Mouse (Mus musculus) MEL (cell line): ENCODE results near the gene Vmp1. TPM values are rescaled to one million over a fixed set of nuclear protein-coding genes. Genes with fewer than 3 reads are reported as not detected.

Experiments
- DNase-seq: peaks from one replicate; pipeline ENCODE4 v3.0.0; 2011; ENCODE audit warnings: low read depth, low spot score
- H3K27ac ChIP-seq: 2 replicates; pipeline ENCODE4 v1.5.1; 2012; ENCODE audit warnings: low read depth, mild to moderate bottlenecking, control low read depth, low read length, moderate library complexity; ENCODE audit not compliant: control insufficient read depth
- H3K27me3 ChIP-seq, 2 experiments: fragments of 150-350 bp in 1 of 2; sonication (generic) in 1 of 2; 2 replicates each; pipeline ENCODE4 v1.6.1; 2012; ENCODE audit warnings: low read length in 2 of 2, mild to moderate bottlenecking in 2 of 2, improper control_type of control experiment in 1 of 2, moderate library complexity in 1 of 2; ENCODE audit not compliant: insufficient read depth in 2 of 2, control insufficient read depth in 1 of 2
- H3K36me3 ChIP-seq, 2 experiments: 2 replicates each; pipeline ENCODE4 v1.6.1; 2012 to 2014; ENCODE audit warnings: low read length in 2 of 2, improper control_type of control experiment in 1 of 2, inconsistent platforms in 1 of 2, mild to moderate bottlenecking in 1 of 2; ENCODE audit not compliant: insufficient read depth in 2 of 2, control insufficient read depth in 1 of 2
- H3K4me1 ChIP-seq, 2 experiments: fragments of 150-350 bp in 1 of 2; sonication (generic) in 1 of 2; 2 replicates each; pipeline ENCODE4 v1.6.1; 2012; ENCODE audit warnings: low read length in 2 of 2, improper control_type of control experiment in 1 of 2, mild to moderate bottlenecking in 1 of 2; ENCODE audit not compliant: insufficient read depth in 2 of 2, control insufficient read depth in 1 of 2
- H3K4me3 ChIP-seq, 2 experiments: fragments of 150-350 bp in 1 of 2; sonication (generic) in 1 of 2; 2 replicates each; pipeline ENCODE4 v1.5.1; 2012; ENCODE audit warnings: low read depth in 2 of 2, low read length in 2 of 2, mild to moderate bottlenecking in 2 of 2, moderate library complexity in 2 of 2, control low read depth in 1 of 2, improper control_type of control experiment in 1 of 2; ENCODE audit not compliant: control insufficient read depth in 1 of 2, insufficient read depth in 1 of 2
- H3K79me2 ChIP-seq: 2 replicates; pipeline ENCODE4 v1.6.1; 2012; ENCODE audit warnings: mild to moderate bottlenecking, low read length, moderate library complexity; ENCODE audit not compliant: control insufficient read depth, poor library complexity, insufficient read depth
- H3K9ac ChIP-seq: 2 replicates; pipeline ENCODE4 v1.6.1; 2012; ENCODE audit warnings: low read depth, mild to moderate bottlenecking, control low read depth, low read length, moderate library complexity; ENCODE audit not compliant: control insufficient read depth, poor library complexity, severe bottlenecking
- H3K9me3 ChIP-seq: fragments of 150-350 bp; sonication (generic); replicated peaks from 2 replicates; pipeline ENCODE4 v1.6.1; 2012; ENCODE audit warnings: mild to moderate bottlenecking, low read length, improper control_type of control experiment, moderate library complexity; ENCODE audit not compliant: insufficient read depth
- BHLHE40 ChIP-seq: IDR thresholded peaks from 2 replicates; pipeline ENCODE4 v1.6.1; 2012; ENCODE audit warnings: low read depth, mild to moderate bottlenecking, inconsistent platforms, low read length, improper control_type of control experiment, borderline replicate concordance
- CHD2 ChIP-seq: IDR thresholded peaks from 2 replicates; pipeline ENCODE4 v1.6.1; 2011; ENCODE audit warnings: low read length, improper control_type of control experiment
- CTCF ChIP-seq, 3 experiments: IDR thresholded peaks in 2 of 3; conservative IDR thresholded peaks in 1 of 3; 2 replicates each; pipeline ENCODE4 v1.5.1; 2011 to 2012; ENCODE audit warnings: low read length in 3 of 3, low read depth in 2 of 3, mild to moderate bottlenecking in 2 of 3, improper control_type of control experiment in 1 of 3, inconsistent platforms in 1 of 3, mixed read lengths in 1 of 3, moderate library complexity in 1 of 3; ENCODE audit not compliant: control insufficient read depth in 1 of 3, insufficient read depth in 1 of 3, poor library complexity in 1 of 3, severe bottlenecking in 1 of 3
- EP300 ChIP-seq, 2 experiments: IDR thresholded peaks; 2 replicates each; pipeline ENCODE4 v1.6.1; 2011; ENCODE audit warnings: improper control_type of control experiment in 2 of 2, low read length in 2 of 2, low read depth in 1 of 2, mild to moderate bottlenecking in 1 of 2
- ETS1 ChIP-seq: IDR thresholded peaks from 2 replicates; pipeline ENCODE4 v1.6.1; 2012; ENCODE audit warnings: low read depth, mild to moderate bottlenecking, inconsistent platforms, low read length, improper control_type of control experiment, moderate library complexity
- HCFC1 ChIP-seq: IDR thresholded peaks from 2 replicates; pipeline ENCODE4 v1.6.1; 2012; ENCODE audit warnings: low read depth, mild to moderate bottlenecking, inconsistent platforms, low read length, improper control_type of control experiment, moderate library complexity
- MAFK ChIP-seq: IDR thresholded peaks from 2 replicates; pipeline ENCODE4 v1.6.1; 2011; ENCODE audit warnings: low read depth, mild to moderate bottlenecking, low read length, improper control_type of control experiment, borderline replicate concordance
- MAZ ChIP-seq: IDR thresholded peaks from 2 replicates; pipeline ENCODE4 v1.6.1; 2012; ENCODE audit warnings: low read depth, mild to moderate bottlenecking, inconsistent platforms, low read length, improper control_type of control experiment
- MXI1 ChIP-seq: IDR thresholded peaks from 2 replicates; pipeline ENCODE4 v1.6.1; 2011; ENCODE audit warnings: mild to moderate bottlenecking, low read depth, low read length, improper control_type of control experiment
- POLR2A ChIP-seq, 2 experiments: IDR thresholded peaks; 2 replicates each; pipeline ENCODE4 v1.6.1; 2011 to 2012; ENCODE audit warnings: low read length in 2 of 2, mild to moderate bottlenecking in 2 of 2, control low read depth in 1 of 2, improper control_type of control experiment in 1 of 2, low read depth in 1 of 2, moderate library complexity in 1 of 2; ENCODE audit not compliant: control insufficient read depth in 1 of 2, insufficient read depth in 1 of 2, poor library complexity in 1 of 2
- POLR2AphosphoS2 ChIP-seq: IDR thresholded peaks from 2 replicates; pipeline ENCODE4 v1.6.1; 2011; ENCODE audit warnings: low read length, improper control_type of control experiment
- POLR2AphosphoS5 ChIP-seq: IDR thresholded peaks from 2 replicates; pipeline ENCODE4 v1.6.1; 2012; ENCODE audit warnings: low read depth, borderline replicate concordance, mild to moderate bottlenecking, inconsistent platforms, low read length, moderate library complexity, mixed read lengths
- RCOR1 ChIP-seq: IDR thresholded peaks from 2 replicates; pipeline ENCODE4 v1.6.1; 2012; ENCODE audit warnings: low read depth, mild to moderate bottlenecking, inconsistent platforms, low read length, improper control_type of control experiment
- TBP ChIP-seq: IDR thresholded peaks from 2 replicates; pipeline ENCODE4 v1.8.0; 2011; ENCODE audit warnings: low read depth, low read length, improper control_type of control experiment
- USF2 ChIP-seq, 2 experiments: IDR thresholded peaks; 2 replicates each; pipeline ENCODE4 v1.6.1; 2011 to 2012; ENCODE audit warnings: improper control_type of control experiment in 2 of 2, low read length in 2 of 2, borderline replicate concordance in 1 of 2, inconsistent platforms in 1 of 2, low read depth in 1 of 2, mild to moderate bottlenecking in 1 of 2; ENCODE audit not compliant: insufficient read depth in 1 of 2
- ZC3H11A ChIP-seq: IDR thresholded peaks from 2 replicates; pipeline ENCODE4 v1.6.1; 2012; ENCODE audit warnings: low read depth, mild to moderate bottlenecking, inconsistent platforms, low read length, improper control_type of control experiment
- ZNF384 ChIP-seq: IDR thresholded peaks from 2 replicates; pipeline ENCODE4 v1.6.1; 2012; ENCODE audit warnings: low read depth, mild to moderate bottlenecking, inconsistent platforms, low read length, improper control_type of control experiment
- polyA plus RNA-seq, 2 experiments: library from polyadenylated mRNA; stranded (reverse) in 1 of 2; unstranded in 1 of 2; fragments of >175 nt in 1 of 2; fragments of >200 nt in 1 of 2; gene quantifications; 2 replicates each; pipeline versions ENCODE4 v1.2.1 to v1.2.4; 2012; ENCODE audit warnings: low replicate concordance in 2 of 2, low read depth in 1 of 2; ENCODE audit not compliant: insufficient read length in 2 of 2, insufficient read depth in 1 of 2, missing spikeins in 1 of 2
- total RNA-seq: library from RNA; depleted of rRNA; stranded (reverse); fragments of 300-350 nt; gene quantifications from 2 replicates; pipeline ENCODE4 v1.2.3, GENCODE M21; 2012

The Vmp1 gene
- total and polyA plus RNA-seq, 3 experiments = 61.8 to 94.9 TPM; not detected in 1

DNA sequence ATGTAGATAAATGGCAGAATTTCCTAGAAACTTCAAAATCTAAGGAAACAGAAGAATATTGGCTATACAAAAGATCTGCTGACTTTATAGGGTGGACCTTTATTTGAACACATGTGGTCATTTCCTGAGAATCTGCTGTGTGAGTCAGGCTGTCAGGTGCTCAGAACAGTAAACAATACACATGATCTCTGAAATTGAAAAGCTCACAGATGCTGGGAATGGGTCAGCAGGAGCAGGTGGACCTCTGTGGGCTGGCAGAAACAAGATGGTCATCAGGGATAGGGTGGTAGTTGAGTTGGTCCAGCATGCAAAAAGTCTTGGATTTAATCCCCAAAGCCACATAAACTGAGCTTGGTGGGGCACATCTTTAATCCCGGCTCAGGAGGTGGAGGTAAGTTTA, 85.1 kb downstream of the Vmp1 start:
- Histone ChIP-seq H3K36me3 (peaks cover 3 to 20% of the 10 kb centered on the region in 2 experiments), H3K4me3 (no peak overlapping the region), H3K9ac (no peak overlapping the region), H3K27me3 (no peaks in the 10 kb centered on the region), H3K4me1 (peaks cover 11 to 14% of the 10 kb centered on the region in 2 experiments), H3K9me3 (no peaks in the 10 kb centered on the region), H3K27ac (no peak overlapping the region), H3K79me2 (peaks cover 3% of the 10 kb centered on the region)
- DNase-seq = no peak
- TF ChIP-seq CTCF (IDR thresholded peaks at IDR 0.05 in 2 of 3, conservative IDR thresholded peaks at IDR 0.05 in 1 of 3; ENCODE audit: control insufficient read depth in 1 of 3, insufficient read depth in 1 of 3, low read depth in 2 of 3, low read length in 3 of 3, poor library complexity in 1 of 3, severe bottlenecking in 1 of 3) (no peak), ETS1 (no peak), EP300 (IDR thresholded peaks at IDR 0.05; ENCODE audit: low read depth in 1 of 2, low read length in 2 of 2) (no peak), POLR2AphosphoS5 (no peak), BHLHE40 (no peak), MXI1 (no peak), USF2 (IDR thresholded peaks at IDR 0.05; ENCODE audit: borderline replicate concordance in 1 of 2, insufficient read depth in 1 of 2, low read depth in 1 of 2, low read length in 2 of 2) (no peak), ZC3H11A (no peak), HCFC1 (no peak), CHD2 (no peak), ZNF384 (no peak), POLR2AphosphoS2 (no peak), MAZ (no peak), POLR2A (IDR thresholded peaks at IDR 0.05; ENCODE audit: control insufficient read depth in 1 of 2, insufficient read depth in 1 of 2, low read depth in 1 of 2, low read length in 2 of 2, poor library complexity in 1 of 2) (no peak), TBP (no peak), RCOR1 (no peak), MAFK (no peak)

GRCm38 (mm10) chr11:86598154-86598553, 85.5 kb downstream of the Vmp1 start:
- no peak for TF ChIP-seq MAFK
- no peak for TF ChIP-seq ZC3H11A

More at GRCm38 (mm10) chr11:86598154-86598553, 85.5 kb downstream of the Vmp1 start:
- Histone ChIP-seq H3K4me1 (peaks cover 11 to 16% of the 10 kb centered on the region in 2 experiments), H3K27me3 (no peaks in the 10 kb centered on the region), H3K36me3 (peaks cover 3 to 24% of the 10 kb centered on the region in 2 experiments), H3K9ac (no peak overlapping the region), H3K27ac (no peak overlapping the region), H3K9me3 (no peaks in the 10 kb centered on the region), H3K4me3 (no peak overlapping the region), H3K79me2 (peaks cover 3% of the 10 kb centered on the region)
- no peak for DNase-seq
